Mouse (Mus musculus) cerebellum, postnatal 25 days (tissue): ENCODE data around the gene Olfr1036.
"Not testable (repeated sequence)": the region's sequence is repeated elsewhere in the genome, so short reads cannot be mapped to it uniquely, and the experiment has no call there.

Source experiments
- DNase-seq, 2 experiments: peaks; one replicate each; pipeline ENCODE4 v3.0.0; 2021; ENCODE audit warnings: mixed read lengths in 2 of 2

The Olfr1036 gene

DNA sequence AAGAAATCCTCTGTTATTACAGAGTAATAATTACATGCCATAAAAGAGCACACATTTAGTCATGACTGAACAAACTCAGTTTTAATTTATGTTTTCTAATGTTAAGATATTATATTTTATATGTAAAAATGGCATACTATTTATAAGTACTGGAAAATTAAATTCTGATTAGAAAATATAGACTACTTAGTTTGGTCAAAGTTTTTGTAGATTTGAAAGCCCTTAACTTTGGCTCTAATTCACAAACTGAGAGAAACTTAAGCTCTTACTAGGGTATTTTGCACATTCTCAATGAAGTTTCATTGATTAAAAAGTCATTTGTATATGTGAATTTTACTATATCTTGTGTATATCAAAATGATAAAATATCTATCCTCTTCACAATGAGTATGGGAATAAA is at the start of gene Olfr1036:
Gene Olfr1036, plus strand, starts transcription at position 301 of the 400 bp plus-strand sequence.
- not testable (repeated sequence) for DNase-seq

DNA sequence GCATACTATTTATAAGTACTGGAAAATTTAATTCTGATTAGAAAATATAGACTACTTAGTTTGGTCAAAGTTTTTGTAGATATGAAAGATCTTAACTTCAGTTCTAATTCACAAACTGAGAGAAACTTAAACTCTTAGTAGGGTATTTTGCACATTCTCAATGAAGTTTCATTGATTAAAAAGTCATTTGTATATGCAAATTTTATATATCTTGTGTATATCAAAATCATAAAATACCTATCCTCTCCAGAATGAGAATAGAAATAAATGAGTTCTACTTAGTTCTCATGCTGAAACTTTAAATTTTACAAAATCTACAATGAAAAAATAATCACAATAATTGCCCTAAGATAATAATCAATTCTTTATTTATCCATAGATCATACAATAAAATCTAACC is 28.2 kb upstream of the Olfr1036 start, which contains the start of gene Olfr1034:
Gene Olfr1034, plus strand, starts transcription at position 301 of the 400 bp plus-strand sequence.
- DNase-seq, result no peak

- DNase-seq, result not testable (repeated sequence)
These were observed 23.0 kb upstream of the Olfr1036 start for GRCm38 (mm10) chr2:86050777-86051176.

DNA sequence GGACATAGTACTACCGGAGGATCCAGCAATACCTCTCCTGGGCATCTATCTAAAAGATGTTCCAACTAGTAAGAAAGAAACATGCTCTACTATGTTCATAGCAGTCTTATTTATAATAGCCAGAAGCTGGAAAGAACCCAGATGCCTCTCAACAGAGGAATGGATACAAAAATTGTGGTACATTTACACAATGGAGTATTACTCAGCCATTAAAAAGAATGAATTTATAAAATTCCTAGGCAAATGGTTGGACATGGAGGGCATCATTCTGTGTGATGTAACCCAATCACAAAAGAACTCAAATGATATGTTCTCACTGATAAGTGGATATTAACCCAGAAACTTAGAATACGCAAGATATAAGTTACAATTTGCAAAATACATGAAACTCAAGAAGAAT is 10.0 kb upstream of the Olfr1036 start:
- DNase-seq, result not testable (repeated sequence)

- DNase-seq, result no peak
These were observed 3.6 kb upstream of the Olfr1036 start for GRCm38 (mm10) chr2:86070189-86070588.

- not testable (repeated sequence) for DNase-seq
These were observed 6.7 kb downstream of the Olfr1036 start for GRCm38 (mm10) chr2:86080478-86080877.

GRCm38 (mm10) chr2:86087285-86087684 is 13.5 kb downstream of the Olfr1036 start, which contains the start of gene Olfr1037:
TSS of gene Olfr1037 (minus strand) at chr2:86087385.
- no peak for DNase-seq
